Mouse (Mus musculus) embryo, embryonic 11 days (tissue): ENCODE data around the gene Mcemp1.
A peak's percentile ranks its signal among the peaks of the same experiment; 100 is the strongest.

ENCODE experiments used
- DNase-seq: peaks from one replicate; pipeline ENCODE4 v3.0.0-alpha.2; 2015

Mcemp1 gene

GRCm38 (mm10) chr8:3674671-3675070 is 9.1 kb downstream of the Mcemp1 start:
- DNase-seq: no peak

GRCm38 (mm10) chr8:3676131-3676992 is 10.8 kb downstream of the Mcemp1 start, which contains the start of gene Trappc5:
Trappc5 (plus strand) TSS chr8:3676299.
- DNase-seq: peak; percentile 96

DNA sequence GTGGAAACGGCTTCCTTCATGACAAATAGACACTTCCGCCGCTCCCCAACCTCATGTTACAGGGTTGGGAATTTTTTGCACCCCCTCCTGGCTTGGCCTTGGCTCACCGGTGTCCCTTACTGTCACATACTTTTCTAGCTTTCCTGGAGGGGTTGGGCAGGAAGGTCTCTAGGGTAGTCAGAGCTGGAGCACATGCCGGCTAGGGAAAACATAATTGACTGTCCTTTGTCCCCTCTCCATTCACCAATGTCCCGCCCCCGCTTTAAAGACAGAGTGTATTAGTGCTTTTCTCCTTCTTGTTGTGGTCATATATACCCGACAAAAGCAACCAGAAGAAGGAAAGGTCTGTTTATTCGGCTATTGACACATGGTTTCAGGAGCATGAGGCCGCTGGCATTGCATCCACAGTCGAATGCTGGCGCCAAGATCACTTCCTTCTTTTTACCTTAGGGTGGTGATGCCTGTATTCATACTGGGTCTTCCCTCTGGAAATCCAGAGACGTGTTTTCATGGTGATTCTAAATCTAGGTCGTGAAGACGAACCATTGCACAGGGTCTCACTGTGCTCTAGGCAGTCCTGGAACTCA is 11.5 kb downstream of the Mcemp1 start:
- DNase-seq: peak; percentile 12

DNA sequence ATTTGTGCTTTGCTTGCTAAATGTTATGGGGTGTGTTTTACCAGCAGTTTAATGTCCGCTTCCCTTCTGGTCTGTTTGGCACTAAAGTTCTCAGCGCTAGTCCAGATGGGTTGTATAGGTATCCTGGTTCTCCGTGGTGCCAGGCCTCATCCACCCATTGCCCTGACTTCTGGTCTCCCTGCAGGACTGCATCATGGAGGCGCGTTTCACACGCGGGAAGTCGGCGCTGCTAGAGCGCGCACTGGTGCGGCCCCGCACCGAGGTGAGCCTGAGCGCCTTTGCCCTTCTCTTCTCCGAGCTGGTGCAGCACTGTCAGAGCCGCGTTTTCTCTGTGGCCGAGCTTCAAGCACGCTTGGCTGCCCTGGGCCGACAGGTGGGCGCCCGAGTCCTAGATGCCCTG is 13.3 kb downstream of the Mcemp1 start:
- no peak for DNase-seq

GRCm38 (mm10) chr8:3679236-3679635 is 13.7 kb downstream of the Mcemp1 start:
- no peak for DNase-seq

GRCm38 (mm10) chr8:3679656-3680055 is 14.1 kb downstream of the Mcemp1 start:
- DNase-seq: no peak

DNA sequence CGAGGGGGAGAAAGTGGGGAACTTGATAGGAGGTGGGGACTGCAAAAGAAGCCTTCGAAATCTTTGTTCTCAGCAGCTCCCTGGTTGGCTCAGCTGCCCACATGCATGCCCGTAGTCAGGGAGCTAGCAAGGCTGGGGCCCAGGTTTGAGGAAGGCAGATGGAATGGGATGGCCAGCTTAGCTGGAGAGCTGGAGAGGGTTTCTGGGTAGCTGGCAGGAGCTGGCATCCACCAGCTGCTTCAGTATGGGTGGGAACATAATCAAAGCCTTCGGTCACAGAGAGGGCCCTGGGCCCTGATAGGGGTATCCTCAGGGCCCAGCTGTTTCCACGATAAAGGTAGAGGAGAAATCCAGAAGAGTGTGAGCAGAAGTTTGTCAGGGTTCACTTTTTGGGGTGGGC is 16.9 kb downstream of the Mcemp1 start:
- DNase-seq: no peak

- no peak for DNase-seq
Observed at GRCm38 (mm10) chr8:3683408-3684176, 18.0 kb downstream of the Mcemp1 start.

DNA sequence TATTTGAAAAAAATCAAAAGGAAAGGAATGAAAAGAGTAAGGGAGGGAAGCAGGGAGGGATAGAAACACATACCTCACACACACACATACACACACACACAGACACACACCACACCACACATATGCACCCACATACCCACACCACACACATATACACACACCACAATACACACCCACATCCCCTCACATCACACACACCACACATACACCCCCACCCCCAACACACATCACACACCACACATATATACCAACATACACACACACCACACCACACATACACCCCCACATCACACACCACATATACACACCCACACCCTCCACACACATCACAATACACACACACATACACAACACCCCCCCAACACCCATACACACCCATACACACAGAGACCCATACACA is 19.0 kb downstream of the Mcemp1 start:
- DNase-seq: no peak

GRCm38 (mm10) chr8:3685422-3685821 is 19.9 kb downstream of the Mcemp1 start:
- DNase-seq: no peak

DNA sequence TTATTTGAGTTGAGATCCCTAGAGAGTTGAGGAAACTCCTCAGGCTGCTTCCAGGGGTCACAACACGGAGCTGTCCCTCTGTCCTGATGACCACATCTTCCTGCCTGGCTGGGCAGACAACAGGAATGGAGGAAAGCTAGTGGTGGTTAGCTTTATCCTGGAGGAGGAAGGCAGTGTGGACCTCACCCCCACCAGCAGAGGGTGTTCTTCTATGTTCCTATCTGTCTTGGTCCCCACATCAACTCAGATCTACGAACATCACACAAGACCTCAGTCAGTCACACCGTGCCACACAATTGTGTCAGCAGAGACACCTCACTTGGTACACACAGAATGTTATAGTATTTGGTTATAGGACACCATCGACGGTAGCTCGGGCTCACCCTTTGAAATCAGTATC is 22.0 kb downstream of the Mcemp1 start:
- no peak for DNase-seq

DNA sequence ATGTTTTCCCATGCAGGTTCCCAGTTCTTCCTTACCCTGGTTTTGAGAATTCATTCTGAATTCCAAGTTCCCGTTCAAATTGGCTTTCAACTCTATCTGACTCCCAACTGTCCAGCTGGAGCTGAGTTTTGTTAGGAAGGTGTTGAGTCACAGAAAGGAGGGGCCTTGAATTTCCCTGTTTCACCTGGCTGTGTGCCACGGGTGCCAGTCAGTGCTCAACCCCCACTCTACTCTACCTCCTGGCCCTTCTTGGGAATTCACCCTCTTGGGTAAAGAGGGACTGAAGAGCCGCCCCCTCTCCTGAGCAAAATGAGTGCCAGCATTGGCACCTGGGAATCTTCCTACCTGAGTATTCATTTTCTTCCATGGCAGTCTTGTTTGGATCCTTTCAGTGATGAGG is 25.2 kb downstream of the Mcemp1 start:
- no peak for DNase-seq

- DNase-seq: no peak
Observed at GRCm38 (mm10) chr8:3694121-3694520, 28.6 kb downstream of the Mcemp1 start, which contains the start of gene Fcer2a. Fcer2a (minus strand) TSS chr8:3694175.

GRCm38 (mm10) chr8:3701491-3701890 is 35.9 kb downstream of the Mcemp1 start:
- DNase-seq: no peak

DNA sequence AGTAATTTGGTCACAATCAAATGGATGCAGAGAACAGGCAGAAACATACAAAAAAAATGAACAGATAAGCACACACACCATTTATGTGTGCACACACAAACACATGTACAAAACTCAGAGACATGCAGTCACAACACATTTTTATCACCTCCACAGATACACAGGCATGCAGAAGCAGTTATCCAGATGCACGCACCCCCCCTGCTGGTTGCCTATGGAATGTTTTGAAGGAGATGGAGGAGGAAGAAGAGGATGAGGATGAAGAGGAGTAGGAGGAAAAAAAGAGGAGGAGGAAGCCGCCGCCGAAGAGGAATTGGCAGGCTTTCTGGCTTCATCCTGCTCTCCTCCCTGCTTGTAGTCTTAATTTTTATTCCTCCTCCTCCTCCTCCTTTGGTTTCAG is 40.2 kb downstream of the Mcemp1 start:
- no peak for DNase-seq

DNA sequence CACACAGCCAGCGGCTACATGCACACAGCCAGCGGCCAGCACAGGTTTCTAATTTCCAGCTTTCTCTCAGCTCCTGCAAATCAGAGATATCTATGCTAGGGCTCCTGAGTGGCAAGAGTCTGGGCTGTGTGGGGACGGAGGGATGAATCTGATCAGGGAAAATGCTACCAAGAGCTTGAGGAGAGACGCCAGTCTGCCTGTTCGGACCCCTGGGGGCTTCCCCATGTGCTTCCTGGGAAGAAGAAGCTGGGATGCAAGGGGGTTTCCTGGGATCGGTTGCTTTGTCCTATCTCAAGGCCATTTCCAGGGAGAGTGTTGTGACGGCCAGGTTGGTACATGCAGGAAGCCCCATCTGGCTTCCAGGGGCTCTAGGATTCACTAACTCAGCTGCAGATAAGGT is 42.1 kb downstream of the Mcemp1 start:
- DNase-seq: no peak

- no peak for DNase-seq
Observed at GRCm38 (mm10) chr8:3710312-3710711, 44.8 kb downstream of the Mcemp1 start.

DNA sequence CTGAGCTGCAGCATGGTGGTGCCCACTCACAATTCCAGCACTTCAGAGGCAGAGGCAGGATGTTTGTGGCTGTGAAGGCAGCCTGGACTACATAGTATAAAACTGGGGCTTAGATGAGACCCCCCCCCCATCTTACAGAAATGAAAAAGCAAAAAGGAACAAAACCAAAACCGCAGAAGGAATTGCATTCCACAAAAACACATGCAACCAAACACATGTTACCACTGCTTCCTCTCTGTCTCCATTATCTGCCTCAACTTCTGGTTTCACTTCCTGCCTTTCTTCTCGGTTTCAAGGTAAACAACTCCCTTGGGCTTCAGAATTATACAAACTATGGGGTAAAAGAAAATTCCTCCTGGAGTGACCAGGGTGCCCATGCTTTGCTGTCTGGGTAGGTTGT is 46.1 kb downstream of the Mcemp1 start:
- DNase-seq: no peak

DNA sequence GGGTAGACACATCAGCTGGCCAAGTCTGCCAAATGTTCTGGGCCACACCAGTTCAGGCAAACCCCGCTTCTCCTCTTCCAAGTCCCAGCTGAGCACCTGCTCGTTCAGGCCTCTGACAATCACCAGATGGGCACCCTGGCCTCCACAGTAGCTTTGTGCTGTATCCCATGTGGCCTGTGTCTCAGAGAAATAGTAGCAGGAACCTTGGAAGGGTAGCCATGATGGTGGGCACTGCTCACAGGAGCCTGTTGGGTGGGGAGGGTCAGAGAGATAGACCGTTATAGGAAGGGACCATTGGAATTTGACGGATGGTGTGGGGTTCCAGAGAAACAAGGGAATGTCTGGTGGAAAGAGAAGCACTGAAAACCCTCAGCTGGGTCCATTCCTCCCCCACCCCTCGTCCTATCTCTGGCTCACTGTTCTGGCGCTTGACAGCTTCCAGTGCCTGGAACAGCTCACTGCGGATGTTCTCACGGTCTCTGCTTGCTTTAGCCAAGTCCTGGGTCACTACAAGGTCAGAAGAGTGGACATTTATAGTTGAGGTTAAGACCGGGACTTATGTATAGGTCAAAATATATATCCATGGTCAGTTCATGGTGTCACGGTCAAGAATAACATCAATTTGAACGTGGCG is 51.9 kb downstream of the Mcemp1 start:
- no peak for DNase-seq

GRCm38 (mm10) chr8:3718559-3718958 is 53.0 kb downstream of the Mcemp1 start:
- peak; percentile 67 for DNase-seq
